Mouse (Mus musculus) limb, embryonic 12.5 days (tissue): ENCODE results near the gene Pex6. TPM values are rescaled to one million over a fixed set of nuclear protein-coding genes. Genes with fewer than 3 reads are reported as not detected.
A peak's percentile ranks its signal among the peaks of the same experiment; 100 is the strongest.
"Not testable (repeated sequence)": the region's sequence is repeated elsewhere in the genome, so short reads cannot be mapped to it uniquely, and the experiment has no call there.

Source experiments
- ATAC-seq: fragments of 200-750 bp; cut with Nextera tagmentation; 2 replicates; pipeline ENCODE4 v1.8.0; 2017; ENCODE audit warnings: low read depth, moderate TSS enrichment; ENCODE audit not compliant: insufficient number of reproducible peaks, insufficient read depth, low FRiP score, low TSS enrichment
- H3K27ac ChIP-seq: fragments of 300-500 bp; sonication (generic); 2 replicates; pipeline ENCODE4 v1.5.1; 2016; ENCODE audit warnings: mild to moderate bottlenecking, moderate library complexity
- H3K27me3 ChIP-seq: fragments of 300-500 bp; sonication (generic); 2 replicates; pipeline ENCODE4 v1.6.1; 2016; ENCODE audit warnings: mild to moderate bottlenecking, moderate library complexity
- H3K36me3 ChIP-seq: fragments of 300-500 bp; sonication (generic); 2 replicates; pipeline ENCODE4 v1.6.1; 2016; ENCODE audit warnings: mild to moderate bottlenecking, moderate library complexity
- H3K4me1 ChIP-seq: fragments of 300-500 bp; sonication (generic); replicated peaks from 2 replicates; pipeline ENCODE4 v1.6.1; 2016
- H3K4me2 ChIP-seq: fragments of 300-500 bp; sonication (generic); 2 replicates; pipeline ENCODE4 v1.6.1; 2016; ENCODE audit warnings: mild to moderate bottlenecking, moderate library complexity
- H3K4me3 ChIP-seq: fragments of 300-500 bp; sonication (generic); replicated peaks from 2 replicates; pipeline ENCODE4 v1.5.1; 2016; ENCODE audit warnings: mild to moderate bottlenecking
- H3K9ac ChIP-seq: fragments of 300-500 bp; sonication (generic); replicated peaks from 2 replicates; pipeline ENCODE4 v1.6.1; 2016; ENCODE audit warnings: mild to moderate bottlenecking, moderate library complexity
- H3K9me3 ChIP-seq: fragments of 300-500 bp; sonication (generic); 2 replicates; pipeline ENCODE4 v1.6.1; 2016; ENCODE audit warnings: mild to moderate bottlenecking, moderate library complexity
- WGBS: fragments of 180-500 bp; shearing (Covaris S2); methylation state at CpG from one replicate; pipeline ENCODE4 v1.1.7; 2016; 5-methylcytosine and 5-hydroxymethylcytosine counted together
- polyA plus RNA-seq: library from polyadenylated mRNA; unstranded; fragments of >200 nt; fragmentation: Nextera tagmentation; extraction: Ambion mirVana; gene quantifications from 2 replicates; pipeline ENCODE4 v1.2.1, GENCODE M21; 2016

Gene Pex6
- polyA plus RNA-seq, 1 experiment from 2014 or later, result 37.7 TPM

DNA sequence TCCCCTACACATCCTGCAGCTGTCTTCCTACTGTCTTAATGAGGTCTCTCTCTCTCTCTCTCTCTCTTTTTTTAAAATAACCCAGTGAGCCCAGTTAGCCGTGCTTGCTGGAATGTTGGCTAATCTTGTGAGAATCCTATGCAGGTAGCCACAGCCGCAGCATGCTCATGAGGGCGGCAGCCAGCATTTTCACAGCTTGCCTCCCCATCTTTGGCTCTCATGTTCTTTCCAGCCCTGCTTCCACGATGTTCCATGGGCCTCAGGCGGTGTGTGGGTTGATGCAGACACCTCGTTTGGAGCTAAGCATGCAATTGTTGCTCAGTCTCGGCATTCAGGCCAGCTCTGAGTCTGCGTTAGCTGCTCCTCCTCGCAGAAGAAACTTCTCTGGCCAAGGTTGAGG, 53.7 kb downstream of the Pex6 start:
- not testable (repeated sequence) for H3K4me3 ChIP-seq, H3K27me3 ChIP-seq, H3K9me3 ChIP-seq, H3K4me1 ChIP-seq, H3K4me2 ChIP-seq, H3K27ac ChIP-seq, ATAC-seq, H3K9ac ChIP-seq, H3K36me3 ChIP-seq
- WGBS, result 68% methylated on average over 9 of the region's 9 CpGs

DNA sequence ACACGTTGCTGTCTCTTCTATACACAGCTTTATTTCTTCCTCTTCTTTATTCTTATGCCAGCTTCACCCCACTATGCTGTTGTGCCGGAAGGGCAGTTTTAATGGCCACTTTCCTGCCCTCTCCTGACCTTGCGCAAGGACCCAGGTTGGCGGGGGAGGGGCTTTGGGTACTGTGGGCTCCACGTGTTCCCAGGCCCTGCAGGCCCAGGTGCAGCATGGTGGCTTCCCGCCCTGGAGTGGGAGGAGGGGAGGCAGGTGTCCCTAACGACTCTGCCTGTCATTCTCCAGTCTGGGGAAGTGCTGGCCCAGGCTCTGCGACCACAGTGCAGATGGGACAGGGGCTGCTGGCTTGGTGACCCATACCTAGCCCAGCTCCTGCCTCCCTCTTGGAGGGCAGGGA, 56.6 kb downstream of the Pex6 start:
- Histone ChIP-seq H3K36me3 (no peaks in the 10 kb centered on the region), H3K9ac (no peak overlapping the region; the same call in 1 of the 2 replicates), H3K27me3 (no peaks in the 10 kb centered on the region), H3K4me3 (no peak overlapping the region), H3K4me1 (peaks cover 12% of the 10 kb centered on the region), H3K27ac (no peak overlapping the region), H3K4me2 (no peak overlapping the region), H3K9me3 (no peaks in the 10 kb centered on the region)
- ATAC-seq, result no peak
- WGBS, result 41% methylated on average over 8 of the region's 8 CpGs

DNA sequence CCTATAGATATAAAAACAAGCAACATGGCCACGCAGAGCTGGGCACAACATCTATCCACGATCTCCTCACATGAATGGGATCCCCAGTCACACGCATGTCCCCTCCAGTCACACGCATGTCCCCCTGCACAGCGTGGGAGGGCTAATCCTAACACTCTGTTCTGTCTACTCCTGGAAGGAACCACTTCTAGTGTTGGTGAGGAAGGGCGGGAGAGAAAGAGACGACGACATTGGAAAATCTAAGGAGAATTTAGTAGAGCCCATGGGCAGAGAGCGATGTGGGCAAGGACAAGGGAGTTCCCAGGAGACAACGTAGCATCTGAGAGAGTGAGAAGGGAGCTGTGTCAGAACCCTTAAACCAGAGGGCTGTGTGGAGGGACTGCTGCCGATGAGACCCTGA, 59.3 kb downstream of the Pex6 start:
- 92% methylated on average over 11 of the region's 11 CpGs for WGBS
- no peaks in the 10 kb centered on the region for H3K27me3 ChIP-seq
- peaks cover 16% of the 10 kb centered on the region for H3K36me3 ChIP-seq
- no peak for ATAC-seq
- no peak overlapping the region for H3K4me2 ChIP-seq
- H3K4me3 ChIP-seq, result no peak overlapping the region
- H3K9me3 ChIP-seq, result no peaks in the 10 kb centered on the region
- H3K27ac ChIP-seq, result no peak overlapping the region
- peaks cover 24% of the 10 kb centered on the region for H3K4me1 ChIP-seq
- H3K9ac ChIP-seq, result no peak overlapping the region

DNA sequence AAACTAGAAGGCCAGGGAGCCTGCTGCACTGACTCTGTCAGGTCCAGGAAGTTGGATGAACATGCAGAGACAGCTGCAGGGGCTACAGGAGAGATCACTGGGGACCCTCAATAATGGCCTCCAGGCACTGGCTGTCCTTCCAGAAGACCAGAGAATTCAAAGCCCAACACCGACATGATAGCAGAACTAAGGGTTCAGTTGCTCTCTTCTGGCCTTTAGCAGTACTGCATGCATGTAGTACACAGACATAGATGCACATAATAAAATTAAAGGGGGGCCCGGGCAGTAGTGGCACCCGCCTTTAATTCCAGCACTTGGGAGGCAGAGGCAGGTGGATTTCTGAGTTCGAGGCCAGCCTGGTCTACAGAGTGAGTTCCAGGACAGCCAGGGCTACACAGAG, 59.8 kb downstream of the Pex6 start:
- Histone ChIP-seq H3K27ac (no peak overlapping the region), H3K4me2 (no peak overlapping the region), H3K27me3 (no peaks in the 10 kb centered on the region), H3K4me3 (no peak overlapping the region), H3K9ac (no peak overlapping the region), H3K9me3 (no peaks in the 10 kb centered on the region), H3K4me1 (peaks cover 24% of the 10 kb centered on the region), H3K36me3 (peaks cover 20% of the 10 kb centered on the region)
- ATAC-seq, result no peak
- 76% methylated on average over 4 of the region's 4 CpGs for WGBS

DNA sequence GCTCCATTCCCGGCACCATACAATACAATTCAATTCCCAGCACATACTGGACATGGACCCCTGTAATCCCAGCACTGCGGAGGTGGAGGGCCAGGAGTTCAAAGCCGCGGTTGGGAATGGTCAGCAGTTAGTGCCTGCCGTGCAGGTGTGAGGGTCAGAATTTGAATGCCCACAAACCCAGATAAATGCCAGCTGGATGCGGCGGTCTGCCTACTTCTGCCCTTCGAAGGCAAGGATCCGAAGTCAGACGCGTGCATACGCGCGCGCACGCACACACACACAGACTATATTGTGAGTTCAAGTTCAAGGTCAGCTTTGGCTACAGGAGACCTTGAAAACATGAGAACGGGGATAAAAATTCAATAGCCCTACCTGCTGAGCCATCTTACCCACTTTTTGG, 60.4 kb downstream of the Pex6 start:
- WGBS, result 62% methylated on average over 17 of the region's 17 CpGs
- Histone ChIP-seq H3K4me3 (peak overlapping the region; percentile 87), H3K36me3 (peaks cover 26% of the 10 kb centered on the region), H3K4me2 (peak overlapping the region; percentile 78), H3K9me3 (no peaks in the 10 kb centered on the region), H3K27me3 (no peaks in the 10 kb centered on the region), H3K9ac (peak overlapping the region; percentile 77; the same call in 1 of the 2 replicates), H3K27ac (peak overlapping the region; percentile 82; the same call in 1 of the 2 replicates), H3K4me1 (peaks cover 24% of the 10 kb centered on the region)
- no peak for ATAC-seq

DNA sequence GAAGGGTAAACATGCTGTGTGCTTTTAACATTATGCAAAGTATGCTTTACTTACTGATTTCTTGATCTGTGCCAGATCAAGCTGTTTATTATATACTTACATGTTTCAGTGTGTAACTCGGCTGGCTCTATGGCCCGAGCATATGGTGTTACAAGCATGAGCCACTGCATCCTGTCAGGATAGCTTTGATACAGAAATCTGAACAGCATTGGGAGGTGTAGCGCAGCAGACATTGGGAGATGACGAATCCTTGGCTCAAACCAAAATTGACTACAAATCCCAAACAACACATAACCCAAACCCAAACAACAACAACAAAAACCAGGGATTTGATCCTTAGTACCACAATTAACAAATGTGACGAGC, 60.8 kb downstream of the Pex6 start:
- H3K27me3 ChIP-seq, result no peaks in the 10 kb centered on the region
- WGBS, result 12% methylated on average over 5 of the region's 5 CpGs

DNA sequence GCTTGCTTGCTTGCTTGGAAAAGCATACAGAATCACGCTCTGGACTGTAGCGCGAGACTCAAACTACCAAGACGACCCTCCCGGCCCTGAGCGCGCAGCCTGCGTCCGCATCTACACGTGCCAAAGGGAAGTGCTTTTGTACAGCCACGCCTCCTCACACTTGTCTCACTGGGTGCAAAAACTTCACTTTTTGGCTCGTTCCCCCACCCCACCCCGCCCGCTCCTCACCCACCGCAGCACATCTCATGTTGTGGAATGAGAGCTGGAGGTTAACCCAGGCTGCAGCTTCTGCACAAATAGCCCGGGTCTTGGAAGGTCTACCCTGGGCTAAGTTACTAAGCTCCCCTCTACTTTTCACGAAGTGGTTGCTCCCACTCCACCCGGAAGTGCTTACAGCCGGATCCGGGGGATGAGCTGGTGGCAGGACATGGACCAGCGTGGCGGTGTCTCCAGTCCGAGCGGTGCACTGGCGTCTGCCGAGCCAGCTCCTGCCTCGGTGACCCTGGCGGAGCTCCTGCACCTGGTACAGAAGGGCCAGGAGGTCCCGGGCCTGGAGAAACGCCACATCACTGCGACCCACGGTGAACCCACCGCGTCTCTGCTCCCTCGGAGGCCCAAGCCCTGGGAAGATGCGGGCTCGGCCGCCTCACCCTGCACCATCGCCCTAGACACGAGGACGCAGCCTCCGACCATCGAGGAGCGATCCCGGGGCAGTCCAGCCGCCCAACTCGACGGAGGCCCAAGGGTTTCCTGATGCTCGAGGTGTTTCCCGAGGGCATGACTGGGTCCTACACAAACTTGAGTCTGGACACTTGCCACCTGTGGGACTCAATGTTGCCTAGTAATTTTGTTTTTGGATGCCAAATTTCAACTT, 61.4 kb downstream of the Pex6 start, which contains the start of gene 2310039H08Rik:
2310039H08Rik (plus strand) TSS at position 232 of the 874 bp plus-strand sequence.
- H3K9me3 ChIP-seq, result no peaks in the 10 kb centered on the region
- ATAC-seq, result peak; percentile 88
- H3K4me3 ChIP-seq, result peak within 1 kb of the TSS; percentile 87
- peaks cover 24% of the 10 kb centered on the region for H3K4me1 ChIP-seq
- H3K27ac ChIP-seq, result peak within 1 kb of the TSS; percentile 82
- peak within 1 kb of the TSS; percentile 78 for H3K4me2 ChIP-seq
- H3K9ac ChIP-seq, result peak within 1 kb of the TSS; percentile 77
- H3K27me3 ChIP-seq, result no peaks in the 10 kb centered on the region
- H3K36me3 ChIP-seq, result peaks cover 37% of the 10 kb centered on the region
- WGBS, result under 1% methylated on average over 50 of the region's 50 CpGs

More for the DNA sequence above, 60.8 kb downstream of the Pex6 start:
- peaks cover 30% of the 10 kb centered on the region for H3K36me3 ChIP-seq
- peak overlapping the region; percentile 82 for H3K27ac ChIP-seq
- ATAC-seq, result no peak
- peak overlapping the region; percentile 87 for H3K4me3 ChIP-seq
- H3K9ac ChIP-seq, result peak overlapping the region; percentile 77; the same call in 1 of the 2 replicates
- peak overlapping the region; percentile 78 for H3K4me2 ChIP-seq
- H3K4me1 ChIP-seq, result peaks cover 24% of the 10 kb centered on the region
- no peaks in the 10 kb centered on the region for H3K9me3 ChIP-seq

DNA sequence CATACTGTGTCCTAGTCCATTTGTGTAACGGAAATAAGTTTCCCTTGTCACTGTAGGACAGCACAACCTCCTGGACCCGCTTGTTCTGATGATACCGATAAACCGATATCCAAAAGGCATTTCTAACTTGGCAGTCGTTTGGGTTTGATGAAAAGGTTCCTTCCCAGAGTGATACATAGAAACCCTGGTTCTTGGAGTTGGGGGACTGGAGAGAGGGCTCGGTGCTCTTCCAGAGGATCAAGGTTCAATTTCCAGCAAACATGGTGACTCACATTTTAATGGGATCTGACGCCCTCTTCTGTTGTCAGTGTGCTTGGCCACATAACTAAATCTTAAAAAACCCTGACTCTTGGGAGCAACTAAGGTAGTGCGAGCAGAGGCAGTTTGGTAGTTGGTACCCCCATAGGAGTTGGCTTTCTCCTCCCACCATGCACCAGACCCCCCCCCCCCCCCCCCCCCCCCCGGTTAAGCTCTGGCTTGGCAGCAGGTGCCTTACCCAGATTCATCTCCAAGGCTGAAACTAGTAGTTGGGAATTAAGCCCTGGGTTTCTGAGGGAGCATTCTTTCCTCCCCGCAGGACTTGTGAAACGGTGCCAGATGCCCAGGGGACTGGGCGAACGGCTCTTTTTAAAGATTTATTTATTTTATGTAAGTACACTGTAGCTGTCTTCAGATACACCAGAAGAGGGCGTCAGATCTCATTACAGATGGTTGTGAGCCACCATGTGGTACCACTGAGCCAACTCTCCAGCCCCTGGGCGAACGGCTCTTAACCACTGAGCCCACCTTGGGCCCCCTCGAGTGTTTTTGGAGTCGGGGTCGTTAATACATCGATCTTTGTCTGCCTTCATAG, 62.2 kb downstream of the Pex6 start:
- WGBS, result 10% methylated on average over 19 of the region's 20 CpGs
- no peak for ATAC-seq
- H3K4me2 ChIP-seq, result peak overlapping the region; percentile 78
- H3K36me3 ChIP-seq, result peaks cover 45% of the 10 kb centered on the region
- H3K9ac ChIP-seq, result peak overlapping the region; percentile 77
- peaks cover 18% of the 10 kb centered on the region for H3K4me1 ChIP-seq
- H3K4me3 ChIP-seq, result peak overlapping the region; percentile 87
- H3K9me3 ChIP-seq, result no peaks in the 10 kb centered on the region
- H3K27ac ChIP-seq, result peak overlapping the region; percentile 82; the same call in 1 of the 2 replicates
- H3K27me3 ChIP-seq, result no peaks in the 10 kb centered on the region

DNA sequence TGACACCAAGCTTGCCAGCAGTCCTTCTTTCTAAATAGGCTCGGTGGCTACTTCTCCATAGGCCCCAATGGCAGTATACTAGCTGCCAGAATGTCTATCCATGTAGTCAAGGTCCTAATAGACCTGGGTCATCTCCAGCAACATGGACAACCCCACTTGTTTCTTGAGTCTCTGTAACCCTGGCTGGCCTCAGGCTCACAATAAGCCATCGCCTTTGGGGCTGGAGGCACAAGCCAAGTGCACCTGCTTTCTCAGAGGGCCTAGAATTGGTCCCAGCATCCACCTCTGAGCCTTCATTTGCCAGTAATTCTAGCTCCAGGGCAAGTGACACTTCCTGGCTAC, 62.8 kb downstream of the Pex6 start:
- Histone ChIP-seq H3K27me3 (no peaks in the 10 kb centered on the region), H3K36me3 (peaks cover 51% of the 10 kb centered on the region), H3K27ac (0 out of 2 replicates have a peak overlapping the region, but pooled peaks have one; percentile 29), H3K4me1 (peaks cover 18% of the 10 kb centered on the region), H3K4me3 (peak overlapping the region; percentile 87; the same call in 1 of the 2 replicates), H3K4me2 (peak overlapping the region; percentile 78), H3K9me3 (no peaks in the 10 kb centered on the region), H3K9ac (no peak overlapping the region)
- 34% methylated on average over 2 of the region's 2 CpGs for WGBS
- no peak for ATAC-seq

DNA sequence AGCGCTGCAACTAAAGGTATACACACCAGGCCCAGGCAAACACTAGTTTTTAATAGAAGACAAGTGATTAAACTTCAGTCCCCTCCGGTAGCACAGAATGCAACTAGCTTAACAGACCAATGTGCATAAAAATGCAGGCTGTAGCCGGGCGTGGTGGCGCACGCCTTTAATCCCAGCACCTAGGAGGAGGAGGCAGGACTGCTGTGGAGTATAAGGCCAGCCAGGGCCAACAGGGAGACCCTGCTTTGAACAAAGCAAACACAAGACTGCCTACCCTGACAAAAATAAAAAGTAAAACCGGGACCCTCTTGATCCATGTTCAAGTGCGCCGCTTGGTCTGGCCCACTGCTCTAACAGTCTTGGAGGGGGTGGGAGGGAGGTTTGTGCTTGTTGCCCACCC, 63.8 kb downstream of the Pex6 start:
- H3K9ac ChIP-seq, result no peak overlapping the region
- no peak overlapping the region for H3K4me2 ChIP-seq
- H3K27me3 ChIP-seq, result no peaks in the 10 kb centered on the region
- H3K9me3 ChIP-seq, result no peaks in the 10 kb centered on the region
- no peak for ATAC-seq
- WGBS, result 94% methylated on average over 9 of the region's 9 CpGs
- peaks cover 18% of the 10 kb centered on the region for H3K4me1 ChIP-seq
- H3K4me3 ChIP-seq, result no peak overlapping the region
- no peak overlapping the region for H3K27ac ChIP-seq
- peaks cover 60% of the 10 kb centered on the region for H3K36me3 ChIP-seq
